Mouse (Mus musculus) layer of hippocampus, adult 18-20 months (tissue): ENCODE data around the gene Vpreb3. TPM values are rescaled to one million over a fixed set of nuclear protein-coding genes. Genes with fewer than 3 reads are reported as not detected.

Experiments
- DNase-seq, 2 experiments: peaks; one replicate each; pipeline ENCODE4 v3.0.0; 2022; ENCODE audit warnings: low spot score in 2 of 2
- total RNA-seq, 2 experiments: library from RNA; stranded (reverse); gene quantifications; 2 replicates each; pipeline ENCODE4 v1.2.3; 2021

Vpreb3 gene
- total RNA-seq, 2 experiments from 2014 or later: not detected

DNA sequence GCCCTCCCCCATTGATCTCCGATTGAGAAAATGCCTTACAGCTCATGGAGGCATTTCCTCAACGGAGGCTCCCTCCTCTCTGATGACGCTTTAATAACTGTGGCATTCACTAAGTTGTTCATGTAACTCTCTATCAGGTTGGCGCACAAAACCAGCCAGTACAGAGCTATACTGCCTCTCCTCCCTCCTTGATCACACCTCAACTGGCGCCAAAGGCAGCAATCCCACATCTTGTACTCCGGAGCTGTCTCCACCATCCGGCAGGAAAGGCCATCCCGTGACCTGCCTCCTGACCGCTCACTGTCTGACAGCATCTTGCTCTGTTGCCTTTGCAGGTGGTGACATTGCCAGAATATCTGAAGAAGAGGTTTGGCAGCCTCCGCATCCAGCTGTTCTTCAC is 31.0 kb downstream of the Vpreb3 start:
- no peak for DNase-seq

- no peak for DNase-seq
Measured at GRCm38 (mm10) chr10:75975216-75975615, 32.4 kb downstream of the Vpreb3 start.

- DNase-seq: no peak
Measured at GRCm38 (mm10) chr10:75978119-75978834, 35.4 kb downstream of the Vpreb3 start.

- no peak for DNase-seq
Measured at GRCm38 (mm10) chr10:75978835-75979157, 35.9 kb downstream of the Vpreb3 start.

- DNase-seq: peak in 1 of 2 experiments; percentile 33
Measured at GRCm38 (mm10) chr10:75979432-75979831, 36.6 kb downstream of the Vpreb3 start.

- no peak for DNase-seq
Measured at GRCm38 (mm10) chr10:75990430-75991042, 47.7 kb downstream of the Vpreb3 start.

DNA sequence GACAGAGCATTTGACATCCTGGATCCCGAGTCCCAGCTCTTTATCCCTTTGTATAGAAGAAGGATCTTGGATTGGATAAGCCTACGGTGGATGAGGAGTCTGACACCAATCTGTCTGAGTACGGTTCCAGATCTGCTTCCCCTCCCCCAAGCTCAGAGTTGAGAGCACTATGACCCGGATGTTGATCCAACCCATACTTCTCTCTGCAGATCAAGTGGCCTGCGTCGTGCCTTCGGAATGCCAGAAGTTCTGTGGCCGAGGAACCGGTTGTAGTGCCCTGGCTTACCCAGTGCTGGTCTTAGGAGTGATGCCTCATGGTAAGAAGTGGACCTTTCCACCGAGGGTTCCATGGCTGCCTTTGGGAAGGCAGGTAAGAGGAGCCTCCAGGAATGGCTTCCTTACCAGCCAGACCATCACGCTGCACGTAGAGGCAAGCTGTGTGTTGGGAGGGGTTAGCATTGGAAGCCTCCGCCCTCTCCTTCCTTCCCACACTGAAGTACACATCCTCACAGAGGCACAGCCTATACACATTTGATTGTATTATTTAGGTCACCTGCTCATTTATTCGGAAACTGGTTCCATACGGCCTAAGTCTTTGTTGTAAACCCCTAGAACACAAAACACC is 50.9 kb downstream of the Vpreb3 start:
- no peak for DNase-seq

- DNase-seq: peak in 1 of 2 experiments; percentile 52
Measured at GRCm38 (mm10) chr10:75994531-75995210, 51.8 kb downstream of the Vpreb3 start.

- DNase-seq: no peak
Measured at GRCm38 (mm10) chr10:75995463-75995862, 52.6 kb downstream of the Vpreb3 start.

GRCm38 (mm10) chr10:75996315-75996714 is 53.5 kb downstream of the Vpreb3 start:
- no peak for DNase-seq

Other genes starting within 250 kb of the Vpreb3 start
- 10 to 100 TPM; 56.4 to 66.3 TPM for gene Cabin1, start 178.7 kb upstream of the Vpreb3 start, total RNA-seq
- 10 to 100 TPM; 50.6 to 58.3 TPM for gene Ddt, start 169.6 kb upstream of the Vpreb3 start, total RNA-seq
- not detected for gene Gm20441, start 162.1 kb upstream of the Vpreb3 start, total RNA-seq
- gene Gstt3, start 161.6 kb upstream of the Vpreb3 start, total RNA-seq: 1 to 10 TPM; 3.7 to 5.6 TPM
- gene Gstt1, start 144.5 kb upstream of the Vpreb3 start, total RNA-seq: 10 to 100 TPM; 10.2 to 10.3 TPM
- gene Gstt4, start 120.5 kb upstream of the Vpreb3 start, total RNA-seq: not detected
- gene Gstt2, start 105.6 kb upstream of the Vpreb3 start, total RNA-seq: 1 to 10 TPM; 3.5 to 3.6 TPM
- gene Mif, start 82.8 kb upstream of the Vpreb3 start, total RNA-seq: 100 to 1,000 TPM; 477 to 485 TPM
- gene Derl3, start 49.6 kb upstream of the Vpreb3 start, total RNA-seq: 1 to 10 TPM; 4.8 to 5.4 TPM
- 10 to 100 TPM; 80.3 to 85.0 TPM for gene Smarcb1, start 21.4 kb upstream of the Vpreb3 start, total RNA-seq
- gene Chchd10, start 9.9 kb upstream of the Vpreb3 start, total RNA-seq: 100 to 1,000 TPM; 376 to 396 TPM
- 1 to 10 TPM; 1.8 to 2.1 TPM for gene Mmp11, start 6.6 kb upstream of the Vpreb3 start, total RNA-seq
- under 1 TPM; 0.28 to 0.89 TPM for gene Gm867, start 2.4 kb upstream of the Vpreb3 start, total RNA-seq
- gene Gm5134, start 11.5 kb downstream of the Vpreb3 start, total RNA-seq: under 1 TPM in 1 of 2 experiments, not detected in 1; 0.25 TPM
- gene Zfp280b, start 89.6 kb downstream of the Vpreb3 start, total RNA-seq: 10 to 100 TPM; 17.0 to 18.9 TPM
- gene Slc5a4b, start 167.9 kb downstream of the Vpreb3 start, total RNA-seq: not detected
- gene Slc5a4a, start 204.4 kb downstream of the Vpreb3 start, total RNA-seq: not detected